Mouse (Mus musculus): Measurements from ENCODE around the gene Gne.

Gene Gne

DNA sequence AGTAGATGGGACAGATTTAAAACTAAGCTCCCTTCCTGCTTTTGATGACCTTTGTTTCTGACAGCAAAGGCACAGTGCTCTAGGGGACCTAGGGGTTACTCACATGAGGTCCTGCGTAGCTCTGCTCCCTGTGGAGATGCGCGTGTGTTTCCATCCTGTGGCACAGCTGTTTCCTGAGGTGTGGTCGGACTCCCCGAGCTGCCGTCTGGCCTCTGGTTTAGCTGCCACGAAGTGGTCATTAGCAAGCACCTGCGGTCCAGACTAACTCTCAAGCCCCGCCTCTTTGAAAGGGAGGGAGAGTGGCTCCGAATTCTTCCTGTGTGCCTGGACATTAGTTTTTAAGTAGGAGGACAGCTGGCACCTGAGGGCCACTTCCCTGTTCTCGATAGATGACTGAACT lies at the start of gene Gne:
Gne (minus strand) TSS at position 233 of the 400 bp plus-strand sequence.
- DNase-seq (ENCODE audit: low spot score): no peak

GRCm38 (mm10) chr4:44126805-44127204 lies 42.8 kb upstream of the Gne start:
- DNase-seq (ENCODE audit: low spot score): no peak

DNA sequence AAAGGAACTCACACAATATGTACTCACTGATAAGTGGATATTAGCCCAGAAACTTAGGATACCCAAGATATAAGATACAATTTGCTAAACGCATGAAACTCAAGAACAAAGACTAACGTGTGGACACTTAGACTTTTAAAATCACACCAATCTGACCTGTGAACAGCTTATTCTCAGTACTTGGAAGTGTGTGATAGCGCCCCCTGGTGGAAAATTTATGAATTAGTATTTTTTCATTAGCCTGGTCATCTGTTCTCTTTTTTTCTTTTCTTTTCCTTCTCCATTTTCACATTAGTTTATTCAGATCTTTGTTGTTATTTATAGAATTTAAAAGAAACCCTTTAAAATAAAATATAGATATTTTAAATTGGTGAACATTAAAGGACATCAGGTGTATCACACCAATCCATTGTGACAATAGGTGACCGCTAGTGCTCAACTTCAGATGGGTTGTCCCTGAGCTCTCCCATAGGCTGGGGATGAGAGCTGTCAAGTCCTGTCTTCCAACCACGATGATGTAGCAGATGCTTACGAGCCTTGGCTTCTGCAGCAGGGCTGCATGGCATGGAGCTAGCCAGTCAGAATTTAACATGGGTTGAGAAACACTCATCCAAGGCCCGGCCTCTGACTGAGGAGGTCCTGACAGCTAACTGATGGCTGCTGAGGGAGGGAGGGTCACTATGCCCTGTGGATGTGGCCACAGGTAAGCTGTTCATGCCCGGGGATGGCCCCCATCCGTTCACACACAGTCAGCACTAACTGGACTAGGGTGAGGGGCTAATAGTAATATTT lies 35.6 kb upstream of the Gne start:
- no peak for DNase-seq (ENCODE audit: low spot score)

DNA sequence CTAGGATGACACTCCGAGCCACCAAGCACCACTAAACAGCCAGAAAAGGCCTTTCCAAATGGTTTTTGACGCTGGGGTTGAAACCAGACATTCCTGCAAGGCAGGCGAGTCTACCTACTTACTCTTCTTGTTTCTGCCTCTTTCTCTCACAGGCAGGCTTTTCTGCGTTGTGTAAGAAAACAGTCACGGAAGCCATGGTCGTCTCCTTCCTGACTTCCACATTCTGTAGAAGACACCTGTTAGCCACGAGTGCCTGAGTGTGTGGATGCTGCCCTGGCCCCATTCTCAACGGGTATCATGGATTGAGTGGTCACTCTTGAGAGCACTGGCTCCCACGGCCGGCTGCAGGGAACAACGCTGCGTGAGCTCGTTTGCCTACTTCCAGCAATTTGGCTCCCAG lies 31.1 kb upstream of the Gne start:
- DNase-seq (ENCODE audit: low spot score): no peak

GRCm38 (mm10) chr4:44113393-44114138 lies 29.6 kb upstream of the Gne start:
- DNase-seq (ENCODE audit: low spot score): no peak

- DNase-seq (ENCODE audit: low spot score): no peak
Measured at GRCm38 (mm10) chr4:44112741-44113140, 28.8 kb upstream of the Gne start.

DNA sequence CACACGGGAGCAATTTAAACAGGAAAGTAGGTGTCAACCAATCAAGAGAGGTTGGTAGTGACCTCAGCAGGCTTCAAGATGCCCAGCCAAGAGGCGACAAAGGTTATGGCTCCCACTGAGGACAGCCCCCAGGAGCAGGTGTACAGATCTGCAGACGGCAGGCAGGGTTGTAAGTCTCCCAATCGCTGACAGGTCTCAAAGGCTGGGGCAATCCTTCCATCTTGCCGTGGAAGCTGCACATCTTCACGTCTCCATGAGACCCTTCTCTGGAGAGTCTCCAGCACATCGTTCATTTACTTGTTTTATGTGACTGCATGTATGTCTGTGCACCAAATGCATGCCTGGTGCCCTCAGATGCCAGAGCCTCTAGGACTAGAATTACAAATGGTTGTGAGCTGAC lies 26.8 kb upstream of the Gne start:
- DNase-seq (ENCODE audit: low spot score): no peak

- DNase-seq (ENCODE audit: low spot score): no peak
Measured at GRCm38 (mm10) chr4:44108297-44108696, 24.3 kb upstream of the Gne start.

GRCm38 (mm10) chr4:44107339-44107738 lies 23.4 kb upstream of the Gne start:
- DNase-seq (ENCODE audit: low spot score): no peak

- no peak for DNase-seq (ENCODE audit: low spot score)
Measured at GRCm38 (mm10) chr4:44106297-44106821, 22.4 kb upstream of the Gne start.

GRCm38 (mm10) chr4:44104195-44104917 lies 20.4 kb upstream of the Gne start:
- no peak for DNase-seq (ENCODE audit: low spot score)

DNA sequence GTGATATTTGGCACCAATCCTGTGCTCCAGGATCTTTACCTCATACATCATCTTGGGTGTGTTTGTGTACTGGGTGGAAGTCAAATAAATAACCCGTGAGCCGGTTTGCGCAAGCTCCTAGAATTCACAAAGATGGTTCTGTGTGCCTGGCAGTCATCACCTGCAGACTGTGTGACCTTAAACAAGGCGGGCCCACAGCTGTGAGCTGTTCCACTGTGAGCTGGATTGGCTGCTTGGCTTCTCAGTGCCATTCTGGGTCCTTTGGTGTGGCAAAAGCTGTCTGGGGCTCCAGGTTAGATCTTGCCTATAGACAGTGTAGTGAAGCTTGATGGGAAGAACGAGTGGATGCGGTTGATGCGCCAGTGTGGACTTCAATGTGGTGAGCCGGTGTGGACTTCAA lies 19.6 kb upstream of the Gne start:
- no peak for DNase-seq (ENCODE audit: low spot score)

DNA sequence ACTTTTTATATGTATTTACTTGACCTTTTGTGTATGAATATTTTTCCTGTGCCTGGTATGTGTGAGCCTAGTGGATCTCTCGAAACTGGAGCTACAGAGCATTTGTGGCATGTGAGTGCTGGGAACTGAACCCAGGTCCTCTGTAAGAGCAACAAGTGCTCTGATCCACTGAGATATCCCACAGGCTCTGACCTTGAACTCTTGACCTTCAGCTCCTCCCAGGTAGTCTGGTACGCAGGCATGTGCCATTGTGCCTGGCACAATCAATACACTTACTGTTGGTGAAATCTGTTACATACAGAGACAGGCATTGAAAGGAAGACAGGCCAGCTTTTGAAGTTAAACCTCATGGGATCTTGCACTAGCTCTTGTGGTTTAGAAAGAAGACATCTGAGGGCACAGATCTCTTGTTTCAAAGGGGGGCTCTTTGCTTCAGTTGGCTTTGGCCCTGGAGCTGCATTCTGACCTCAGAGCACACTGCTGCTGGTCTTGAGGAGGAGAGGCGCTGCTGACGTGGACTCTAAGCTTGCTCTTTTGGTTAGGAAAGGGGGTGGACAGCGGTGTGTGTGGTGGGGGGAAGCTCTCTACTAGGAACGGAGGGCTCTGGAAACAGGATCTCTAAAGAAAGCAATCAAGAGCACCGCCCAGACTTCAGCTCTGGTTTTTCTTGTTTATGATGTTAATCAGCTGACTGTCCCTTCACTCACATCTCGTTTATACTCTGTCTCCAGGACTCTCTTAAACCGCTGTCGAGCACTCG lies 13.8 kb upstream of the Gne start:
- DNase-seq (ENCODE audit: low spot score): no peak

- DNase-seq (ENCODE audit: low spot score): no peak
Measured at GRCm38 (mm10) chr4:44094475-44094874, 10.5 kb upstream of the Gne start.

GRCm38 (mm10) chr4:44092359-44092758 lies 8.4 kb upstream of the Gne start:
- no peak for DNase-seq (ENCODE audit: low spot score)

DNA sequence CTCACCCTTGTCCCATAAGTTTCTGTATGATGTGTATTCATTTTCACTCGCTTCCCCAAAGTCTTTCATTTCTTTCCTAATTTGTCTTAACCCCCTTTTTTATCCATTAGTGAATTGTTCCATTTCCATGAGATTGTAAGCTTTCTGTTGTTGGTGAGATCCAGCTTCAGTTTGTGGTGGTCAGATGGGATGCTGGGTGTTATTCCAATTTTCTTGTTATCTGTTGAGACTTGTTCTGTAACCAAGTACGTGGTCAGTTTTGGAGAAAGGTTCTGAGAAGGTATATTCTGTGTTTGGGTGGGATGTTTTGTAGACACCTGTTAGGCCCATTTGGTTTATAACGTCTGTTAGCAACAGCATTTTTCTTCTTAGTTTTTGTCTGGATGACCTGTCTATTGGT lies 1.6 kb upstream of the Gne start:
- DNase-seq (ENCODE audit: low spot score): no peak

- DNase-seq (ENCODE audit: low spot score): no peak
Measured at GRCm38 (mm10) chr4:44084602-44085325, 787 bp upstream of the Gne start.

GRCm38 (mm10) chr4:44078358-44078933 lies 5.5 kb downstream of the Gne start:
- no peak for DNase-seq (ENCODE audit: low spot score)

DNA sequence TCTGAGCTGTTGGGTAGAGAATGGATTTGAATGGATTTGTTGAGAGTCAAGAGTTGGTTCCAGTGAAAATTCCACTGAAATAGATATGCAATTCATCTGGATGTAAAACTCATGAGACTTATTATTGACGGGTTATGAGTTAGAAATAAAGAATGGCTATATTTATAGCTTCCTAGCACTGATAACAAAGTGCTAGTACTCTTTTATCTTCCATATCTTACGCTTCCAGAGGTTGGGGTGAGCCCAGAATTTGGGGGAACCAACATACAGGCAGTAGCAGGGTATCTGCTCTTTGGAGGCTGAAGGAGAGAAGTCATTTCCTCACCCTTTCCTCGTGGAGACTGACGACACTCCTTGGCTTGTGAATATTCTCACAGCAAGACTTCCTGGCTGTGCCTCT lies 9.6 kb downstream of the Gne start:
- DNase-seq (ENCODE audit: low spot score): no peak

GRCm38 (mm10) chr4:44073799-44074198 lies 10.2 kb downstream of the Gne start:
- DNase-seq (ENCODE audit: low spot score): no peak
